Mouse (Mus musculus): Measurements from ENCODE around the gene BC061237.
"Not testable (repeated sequence)": the region's sequence is repeated elsewhere in the genome, so short reads cannot be mapped to it uniquely, and the experiment has no call there.

Gene BC061237

DNA sequence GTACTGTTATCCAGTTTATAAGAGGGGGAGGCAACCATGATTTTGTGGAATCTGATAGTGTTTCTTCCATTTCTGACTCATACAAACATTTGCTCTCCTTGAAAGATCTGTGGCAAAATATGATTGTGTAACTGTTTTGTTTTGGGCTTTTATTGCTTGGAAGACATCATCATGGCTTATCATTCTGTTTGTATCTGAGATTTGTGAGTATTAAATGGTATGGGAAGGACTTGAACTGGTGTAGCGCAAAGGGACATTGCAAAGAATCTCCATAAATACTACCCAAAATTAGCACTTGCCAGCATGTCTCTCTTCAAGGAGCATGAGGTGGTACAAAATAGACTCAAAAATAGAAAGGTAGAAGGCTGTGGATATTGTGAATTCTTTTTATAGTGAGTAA lies at the start of gene BC061237:
Gene BC061237 (plus strand): TSS at position 301 of the 400 bp plus-strand sequence.
- DNase-seq (ENCODE audit: low spot score in 2 of 2), result not testable (repeated sequence)

DNA sequence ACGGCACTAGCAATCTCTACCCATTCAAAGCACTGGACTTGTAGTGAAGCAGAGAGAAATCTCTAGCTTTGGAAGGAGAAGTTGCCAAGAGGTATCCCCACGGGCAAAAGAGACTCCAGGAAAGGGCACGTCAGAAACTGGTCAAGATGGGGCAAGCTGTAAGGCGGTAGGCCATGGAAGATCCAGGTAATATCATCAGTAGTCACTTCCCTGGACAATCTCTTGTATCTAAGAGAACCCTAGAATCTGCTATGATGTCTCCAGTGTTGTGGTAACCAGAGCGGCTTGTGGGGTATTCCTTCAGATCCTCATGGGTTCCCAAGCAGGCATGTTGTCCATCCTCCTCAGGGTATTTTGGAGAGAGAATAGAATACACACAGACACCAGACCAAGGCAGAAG lies 25.7 kb downstream of the BC061237 start, which contains the start of gene Gm17093:
Gene Gm17093 (plus strand): TSS at position 301 of the 400 bp plus-strand sequence.
- DNase-seq (ENCODE audit: low spot score in 2 of 2), result not testable (repeated sequence)

DNA sequence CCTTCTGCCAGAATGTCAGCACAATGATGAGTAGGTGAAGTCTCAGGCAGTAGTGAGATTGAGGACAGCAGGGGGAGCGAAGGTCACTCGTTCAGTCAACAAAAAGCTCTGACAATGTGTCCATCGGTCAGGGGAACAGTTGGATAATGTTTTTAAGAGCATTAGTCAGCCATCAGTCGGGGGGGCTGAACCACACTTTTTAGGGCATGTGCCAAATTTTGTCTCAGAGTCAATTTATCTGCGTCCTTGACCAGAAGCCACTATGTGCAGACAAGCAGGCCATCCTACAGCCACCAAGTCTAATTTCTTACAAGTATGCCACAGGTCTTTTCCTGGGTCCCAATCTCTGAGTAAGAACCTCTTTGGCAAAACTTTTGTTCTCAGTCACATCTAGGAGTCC lies 55.7 kb downstream of the BC061237 start:
- DNase-seq (ENCODE audit: low spot score in 2 of 2), result not testable (repeated sequence)

Data from urinary bladder, postnatal 4 days (tissue).